Mouse (Mus musculus): Measurements from ENCODE around the gene Usp15.

DNA sequence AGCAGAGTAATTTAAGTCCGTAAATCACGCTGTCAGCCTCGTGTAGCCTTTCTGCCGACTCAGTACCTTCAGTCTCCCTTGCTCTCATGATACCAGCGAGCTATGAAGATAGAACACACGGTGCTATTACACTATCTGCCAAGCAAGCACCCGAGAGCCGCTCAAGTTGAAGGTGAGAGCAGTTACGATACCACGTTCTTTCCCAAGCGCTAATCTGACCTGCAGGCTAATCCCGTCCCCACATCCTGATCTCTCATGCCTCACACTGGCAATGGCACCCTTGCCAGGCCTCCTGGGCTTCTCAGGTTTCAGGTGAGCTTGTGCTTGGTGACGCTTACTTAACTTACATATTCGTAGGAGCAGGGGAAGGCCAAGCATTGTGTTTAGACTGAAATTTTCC is 79.9 kb downstream of the Usp15 start:
- no peak for TF ChIP-seq CTCF (IDR thresholded peaks at IDR 0.05; ENCODE audit: low read depth, low read length)
- no peak for TF ChIP-seq POLR2A (IDR thresholded peaks at IDR 0.05; ENCODE audit: extremely low read depth, insufficient read depth, low read length)

Data from liver, adult 2 months (tissue).